Mouse (Mus musculus) hindbrain, embryonic 16.5 days (tissue): ENCODE measurements around the gene Zic4. TPM values are rescaled to one million over a fixed set of nuclear protein-coding genes. Genes with fewer than 3 reads are reported as not detected.

Experiments
- ATAC-seq: fragments of 200-750 bp; cut with Nextera tagmentation; 2 replicates; pipeline ENCODE4 v1.8.0; 2017; ENCODE audit warnings: moderate TSS enrichment, moderate library complexity
- H3K27ac ChIP-seq: fragments of 300-500 bp; sonication (generic); 2 replicates; pipeline ENCODE4 v1.5.1; 2014; ENCODE audit warnings: low read depth, mild to moderate bottlenecking, control low read depth, low read length, moderate library complexity
- H3K27me3 ChIP-seq: fragments of 300-500 bp; sonication (generic); replicated peaks from 2 replicates; pipeline ENCODE4 v1.6.1; 2014; ENCODE audit warnings: low read length; ENCODE audit not compliant: control insufficient read depth, insufficient read depth
- H3K36me3 ChIP-seq: fragments of 300-500 bp; sonication (generic); 2 replicates; pipeline ENCODE4 v1.6.1; 2014; ENCODE audit warnings: mild to moderate bottlenecking, low read length, moderate library complexity, mixed read lengths; ENCODE audit not compliant: control insufficient read depth, insufficient read depth
- H3K4me1 ChIP-seq: fragments of 300-500 bp; sonication (generic); 2 replicates; pipeline ENCODE4 v1.6.1; 2014; ENCODE audit warnings: low read depth, low read length; ENCODE audit not compliant: control insufficient read depth, insufficient read depth
- H3K4me2 ChIP-seq: fragments of 300-500 bp; sonication (generic); 2 replicates; pipeline ENCODE4 v1.6.1; 2014; ENCODE audit warnings: mild to moderate bottlenecking, low read length, control low read depth, moderate library complexity
- H3K4me3 ChIP-seq: fragments of 300-500 bp; sonication (generic); 2 replicates; pipeline ENCODE4 v1.5.1; 2014; ENCODE audit warnings: mild to moderate bottlenecking, low read length, control low read depth, moderate library complexity
- H3K9ac ChIP-seq: fragments of 300-500 bp; sonication (generic); 2 replicates; pipeline ENCODE4 v1.6.1; 2014; ENCODE audit warnings: low read depth, mild to moderate bottlenecking, control low read depth, low read length, moderate library complexity
- H3K9me3 ChIP-seq: fragments of 300-500 bp; sonication (generic); 2 replicates; pipeline ENCODE4 v1.6.1; 2014; ENCODE audit warnings: mild to moderate bottlenecking, low read length, moderate library complexity; ENCODE audit not compliant: control insufficient read depth
- WGBS: fragments of 180-500 bp; shearing (Covaris S2); extraction: QIAGEN DNeasy Blood & Tissue Kit; methylation state at CpG from one replicate; pipeline ENCODE4 v1.1.7; 2014; 5-methylcytosine and 5-hydroxymethylcytosine counted together
- polyA plus RNA-seq: library from polyadenylated mRNA; unstranded; fragments of >200 nt; fragmentation: Nextera tagmentation; extraction: Ambion mirVana; gene quantifications from 2 replicates; pipeline ENCODE4 v1.2.1, GENCODE M21; 2015

Zic4 gene
- polyA plus RNA-seq, 1 experiment from 2014 or later: 67.4 TPM

DNA sequence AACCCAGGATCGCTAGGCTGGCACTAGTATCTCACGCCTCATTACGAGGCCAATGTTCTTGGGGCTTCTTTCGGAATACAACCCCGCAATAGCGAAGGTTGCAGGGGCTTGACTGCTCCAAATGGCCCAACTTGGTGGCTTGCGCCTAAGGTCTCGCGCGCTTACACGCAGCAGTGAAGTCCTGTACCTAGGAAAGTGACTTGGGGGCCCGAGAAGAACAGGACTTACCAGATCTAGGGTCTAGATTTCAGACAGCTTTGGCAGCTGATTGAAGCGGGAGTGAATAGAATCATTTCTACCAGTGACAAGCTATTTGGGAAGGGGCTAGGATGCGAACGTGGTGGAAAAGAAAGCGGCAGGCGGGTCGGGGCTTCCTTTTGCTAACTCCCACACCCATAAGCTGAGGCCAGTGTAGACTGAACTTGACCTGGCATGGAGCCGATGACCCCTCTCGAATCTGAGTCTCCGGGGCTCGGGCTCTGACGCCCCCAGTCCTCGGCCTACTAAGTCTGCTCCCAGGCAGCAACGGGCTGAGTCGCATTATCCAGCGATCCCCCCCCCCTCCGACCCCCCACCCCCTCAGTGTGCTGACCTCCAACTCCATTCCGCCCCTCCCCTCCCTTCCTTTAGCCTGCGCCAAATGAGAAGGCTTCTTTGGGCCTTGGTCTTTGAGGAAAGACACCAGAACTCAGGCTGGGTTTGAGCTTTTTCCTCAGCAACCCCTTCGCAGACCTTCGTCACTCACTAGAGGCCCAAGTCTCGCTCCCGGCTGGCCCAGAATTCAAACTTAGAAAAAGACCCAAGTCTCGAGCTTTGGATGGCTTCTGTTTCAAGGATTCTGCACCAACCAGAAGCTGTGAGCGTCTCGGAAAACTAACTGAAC is 8.4 kb upstream of the Zic4 start:
- ATAC-seq: peak; percentile 15; the same call in 1 of the 2 replicates
- Histone ChIP-seq H3K36me3 (no peaks in the 10 kb centered on the region), H3K4me2 (peak overlapping the region; percentile 49), H3K9me3 (no peaks in the 10 kb centered on the region), H3K27ac (peak overlapping the region; percentile 89), H3K27me3 (peaks cover 16% of the 10 kb centered on the region), H3K4me1 (peaks cover 3% of the 10 kb centered on the region; the same call in 1 of the 2 replicates), H3K4me3 (peak overlapping the region; percentile 30), H3K9ac (peak overlapping the region; percentile 39)
- 9% methylated on average over 37 of the region's 37 CpGs for WGBS

DNA sequence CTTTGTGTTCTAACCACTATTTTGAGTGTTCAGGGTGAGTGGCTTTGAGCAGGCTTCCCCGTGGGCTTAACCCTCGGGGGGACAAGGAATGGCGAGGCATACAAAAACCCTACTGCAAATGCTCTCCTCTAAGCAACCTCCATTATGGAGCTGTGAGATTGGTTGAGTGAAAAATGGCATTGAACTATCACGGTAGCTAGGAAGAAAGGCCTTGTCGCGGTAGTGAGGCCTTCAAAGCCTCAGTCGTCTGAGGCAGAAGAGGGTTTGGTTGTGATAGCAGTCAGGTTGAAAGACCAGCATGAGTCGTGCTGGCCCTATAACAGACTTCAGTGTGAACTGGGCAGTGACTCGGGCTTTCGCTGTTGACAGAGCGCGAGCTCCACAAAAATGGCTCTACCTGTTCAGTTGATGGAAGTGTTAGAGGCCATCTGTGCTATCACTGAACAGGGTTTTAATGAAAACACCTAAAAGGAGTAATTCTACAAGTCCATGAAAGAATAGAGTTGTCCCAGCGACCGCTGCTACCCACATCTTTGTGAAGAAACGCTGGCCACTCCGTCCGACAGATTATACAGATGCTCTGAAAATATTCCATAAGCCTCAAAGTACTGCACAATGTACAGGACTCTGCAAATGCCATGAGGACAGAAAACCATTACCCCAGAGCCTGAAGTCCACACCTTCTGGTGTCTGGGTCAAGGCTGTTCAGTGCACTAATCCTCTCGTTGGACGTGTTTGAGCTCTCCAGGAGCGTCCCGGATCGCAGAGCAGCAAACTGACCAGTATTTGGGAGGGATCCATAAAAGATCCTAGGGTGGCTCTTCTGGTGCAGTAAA is 7.6 kb upstream of the Zic4 start:
- Histone ChIP-seq H3K4me1 (peaks cover 3% of the 10 kb centered on the region; the same call in 1 of the 2 replicates), H3K4me3 (peak overlapping the region; percentile 30), H3K9me3 (no peaks in the 10 kb centered on the region), H3K27ac (peak overlapping the region; percentile 89), H3K27me3 (peaks cover 19% of the 10 kb centered on the region), H3K36me3 (no peaks in the 10 kb centered on the region), H3K4me2 (peak overlapping the region; percentile 49), H3K9ac (peak overlapping the region; percentile 39)
- 11% methylated on average over 22 of the region's 22 CpGs for WGBS
- ATAC-seq: peak; percentile 28

GRCm38 (mm10) chr9:91355270-91355589 is 7.0 kb upstream of the Zic4 start:
- Histone ChIP-seq H3K9me3 (no peaks in the 10 kb centered on the region), H3K9ac (peak overlapping the region; percentile 39), H3K27me3 (peaks cover 19% of the 10 kb centered on the region)

GRCm38 (mm10) chr9:91355629-91356352 is 6.4 kb upstream of the Zic4 start:
- peak overlapping the region; percentile 30 for H3K4me3 ChIP-seq

More at GRCm38 (mm10) chr9:91355270-91355589, 7.0 kb upstream of the Zic4 start:
- peaks cover 3% of the 10 kb centered on the region; the same call in 1 of the 2 replicates for H3K4me1 ChIP-seq
- ATAC-seq: peak; percentile 12; the same call in 1 of the 2 replicates
- peak overlapping the region; percentile 30 for H3K4me3 ChIP-seq
- WGBS: 1% methylated on average over 7 of the region's 7 CpGs
- H3K27ac ChIP-seq: peak overlapping the region; percentile 89
- H3K36me3 ChIP-seq: no peaks in the 10 kb centered on the region
- H3K4me2 ChIP-seq: peak overlapping the region; percentile 49

DNA sequence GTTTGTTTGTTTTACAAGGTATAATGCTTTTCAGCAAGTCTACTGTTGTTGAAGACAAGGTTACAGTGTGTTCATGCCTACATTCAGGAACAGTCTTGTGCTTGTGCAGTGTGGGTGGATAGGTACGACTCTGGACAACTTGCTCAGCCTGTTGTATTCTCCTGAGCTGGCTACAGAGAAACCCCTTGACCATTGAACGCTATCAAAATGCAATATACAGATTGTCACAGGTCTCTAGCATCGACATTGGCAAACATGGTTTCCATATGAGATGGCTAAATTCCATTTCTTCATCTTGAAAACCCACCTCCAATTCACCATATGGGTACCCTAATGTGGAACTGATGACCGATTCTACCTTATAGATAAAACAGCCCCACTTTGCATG is 5.9 kb upstream of the Zic4 start:
- ATAC-seq: no peak

More at GRCm38 (mm10) chr9:91355629-91356352, 6.4 kb upstream of the Zic4 start:
- peak overlapping the region; percentile 49 for H3K4me2 ChIP-seq
- ATAC-seq: peak; percentile 82
- no peaks in the 10 kb centered on the region for H3K9me3 ChIP-seq
- WGBS: under 1% methylated on average over 35 of the region's 35 CpGs
- H3K9ac ChIP-seq: peak overlapping the region; percentile 39; the same call in 1 of the 2 replicates
- H3K36me3 ChIP-seq: no peaks in the 10 kb centered on the region
- H3K27ac ChIP-seq: peak overlapping the region; percentile 89
- H3K4me1 ChIP-seq: peaks cover 3% of the 10 kb centered on the region; the same call in 1 of the 2 replicates
- H3K27me3 ChIP-seq: peaks cover 14% of the 10 kb centered on the region

DNA sequence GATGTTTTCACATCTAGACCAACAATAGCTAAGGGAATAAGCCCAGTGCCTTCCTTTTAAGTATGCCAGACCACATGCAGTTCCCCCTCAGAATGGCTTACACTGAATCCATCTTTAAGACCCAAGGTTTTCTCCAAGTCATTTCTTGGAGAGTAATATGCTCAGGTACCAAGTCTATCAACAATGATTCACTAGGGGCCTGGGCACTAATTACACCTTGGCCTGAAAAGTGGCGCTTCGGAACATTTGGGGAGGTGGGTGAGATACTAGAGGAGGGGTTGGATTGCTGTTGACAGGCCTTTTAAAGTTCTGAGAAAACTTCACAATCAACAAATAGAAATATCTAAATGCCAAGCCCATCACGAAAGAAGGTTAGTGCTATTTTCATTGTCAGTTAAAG is 4.9 kb upstream of the Zic4 start:
- no peak overlapping the region; the same call in 1 of the 2 replicates for H3K9ac ChIP-seq
- no peak for ATAC-seq
- peaks cover 3% of the 10 kb centered on the region; the same call in 1 of the 2 replicates for H3K4me1 ChIP-seq
- no peaks in the 10 kb centered on the region for H3K9me3 ChIP-seq
- peak overlapping the region; percentile 14; the same call in 1 of the 2 replicates for H3K4me3 ChIP-seq
- peak overlapping the region; percentile 49 for H3K4me2 ChIP-seq
- H3K36me3 ChIP-seq: no peaks in the 10 kb centered on the region
- H3K27ac ChIP-seq: 0 out of 2 replicates have a peak overlapping the region, but pooled peaks have one; percentile 29
- H3K27me3 ChIP-seq: peaks cover 17% of the 10 kb centered on the region
- 21% methylated on average over 3 of the region's 3 CpGs for WGBS

More for the DNA sequence above, 5.9 kb upstream of the Zic4 start:
- no peak overlapping the region for H3K4me3 ChIP-seq
- peaks cover 13% of the 10 kb centered on the region for H3K27me3 ChIP-seq
- WGBS: 12% methylated on average over 4 of the region's 4 CpGs
- no peaks in the 10 kb centered on the region for H3K36me3 ChIP-seq
- H3K9ac ChIP-seq: no peak overlapping the region
- no peaks in the 10 kb centered on the region for H3K9me3 ChIP-seq
- peaks cover 3% of the 10 kb centered on the region; the same call in 1 of the 2 replicates for H3K4me1 ChIP-seq
- H3K27ac ChIP-seq: peak overlapping the region; percentile 48; the same call in 1 of the 2 replicates
- peak overlapping the region; percentile 49 for H3K4me2 ChIP-seq

GRCm38 (mm10) chr9:91358851-91359687 is 3.1 kb upstream of the Zic4 start:
- H3K4me2 ChIP-seq: peak overlapping the region; percentile 59
- peaks cover 20% of the 10 kb centered on the region for H3K27me3 ChIP-seq
- peak overlapping the region; percentile 55 for H3K9ac ChIP-seq
- 14% methylated on average over 10 of the region's 10 CpGs for WGBS
- peak overlapping the region; percentile 40 for H3K4me3 ChIP-seq
- H3K9me3 ChIP-seq: no peaks in the 10 kb centered on the region
- peaks cover 3% of the 10 kb centered on the region; the same call in 1 of the 2 replicates for H3K4me1 ChIP-seq
- no peak for ATAC-seq
- H3K36me3 ChIP-seq: no peaks in the 10 kb centered on the region
- H3K27ac ChIP-seq: peak overlapping the region; percentile 72
